Mouse (Mus musculus): ENCODE measurements around the gene Fgfr2. TPM values are rescaled to one million over a fixed set of nuclear protein-coding genes. Genes with fewer than 3 reads are reported as not detected.

Fgfr2 gene
- polyA plus RNA-seq, 1 experiment = 114 TPM

GRCm38 (mm10) chr7:131722316-131722715 is 1400.8 kb downstream of the Fgfr2 start:
- DNase-seq = no peak
- WGBS = 72% methylated on average over 4 of the region's 4 CpGs
- Histone ChIP-seq H3K4me1 (ENCODE audit: control insufficient read depth, insufficient read depth, low read length) (no peaks in the 10 kb centered on the region), H3K4me3 (replicated peaks; ENCODE audit: extremely low read depth, low read depth, low read length) (no peak overlapping the region)
- TF ChIP-seq POLR2A (IDR thresholded peaks at IDR 0.05; ENCODE audit: borderline replicate concordance, extremely low read depth, low read depth, low read length) (no peak), CTCF (IDR thresholded peaks at IDR 0.05; ENCODE audit: insufficient read depth, low read length) (no peak)

GRCm38 (mm10) chr7:131718280-131718679 is 1404.9 kb downstream of the Fgfr2 start:
- 57% methylated on average over 3 of the region's 3 CpGs for WGBS
- no peak overlapping the region for H3K4me3 ChIP-seq (replicated peaks; ENCODE audit: extremely low read depth, low read depth, low read length)
- TF ChIP-seq CTCF (IDR thresholded peaks at IDR 0.05; ENCODE audit: insufficient read depth, low read length) (no peak), POLR2A (IDR thresholded peaks at IDR 0.05; ENCODE audit: borderline replicate concordance, extremely low read depth, low read depth, low read length) (no peak)
- no peaks in the 10 kb centered on the region for H3K4me1 ChIP-seq (ENCODE audit: control insufficient read depth, insufficient read depth, low read length)
- DNase-seq = no peak

- DNase-seq = no peak
- H3K4me1 ChIP-seq (ENCODE audit: control insufficient read depth, insufficient read depth, low read length) = no peaks in the 10 kb centered on the region
- no peak for TF ChIP-seq CTCF (IDR thresholded peaks at IDR 0.05; ENCODE audit: insufficient read depth, low read length)
- TF ChIP-seq POLR2A (IDR thresholded peaks at IDR 0.05; ENCODE audit: borderline replicate concordance, extremely low read depth, low read depth, low read length) = no peak
- 89% methylated on average over 9 of the region's 9 CpGs for WGBS
- no peak overlapping the region for H3K4me3 ChIP-seq (replicated peaks; ENCODE audit: extremely low read depth, low read depth, low read length)
Observed at GRCm38 (mm10) chr7:131713076-131713475, 1410.1 kb downstream of the Fgfr2 start.

- TF ChIP-seq CTCF (IDR thresholded peaks at IDR 0.05; ENCODE audit: insufficient read depth, low read length) (no peak), POLR2A (IDR thresholded peaks at IDR 0.05; ENCODE audit: borderline replicate concordance, extremely low read depth, low read depth, low read length) (no peak)
- H3K4me3 ChIP-seq (replicated peaks; ENCODE audit: extremely low read depth, low read depth, low read length) = no peak overlapping the region
- no peaks in the 10 kb centered on the region for H3K4me1 ChIP-seq (ENCODE audit: control insufficient read depth, insufficient read depth, low read length)
- WGBS = 46% methylated on average over 3 of the region's 3 CpGs
- DNase-seq = no peak
Observed at GRCm38 (mm10) chr7:131696889-131697288, 1426.3 kb downstream of the Fgfr2 start.

- 89% methylated on average over 1 of the region's 1 CpGs for WGBS
- Histone ChIP-seq H3K4me1 (ENCODE audit: control insufficient read depth, insufficient read depth, low read length) (no peaks in the 10 kb centered on the region), H3K4me3 (replicated peaks; ENCODE audit: extremely low read depth, low read depth, low read length) (no peak overlapping the region)
- no peak for DNase-seq
- TF ChIP-seq POLR2A (IDR thresholded peaks at IDR 0.05; ENCODE audit: borderline replicate concordance, extremely low read depth, low read depth, low read length) (no peak), CTCF (IDR thresholded peaks at IDR 0.05; ENCODE audit: insufficient read depth, low read length) (no peak)
Observed at GRCm38 (mm10) chr7:131687324-131687723, 1435.8 kb downstream of the Fgfr2 start.

- TF ChIP-seq CTCF (IDR thresholded peaks at IDR 0.05; ENCODE audit: insufficient read depth, low read length) (no peak), POLR2A (IDR thresholded peaks at IDR 0.05; ENCODE audit: borderline replicate concordance, extremely low read depth, low read depth, low read length) (no peak)
- 90% methylated on average over 2 of the region's 2 CpGs for WGBS
- DNase-seq = no peak
- Histone ChIP-seq H3K4me1 (ENCODE audit: control insufficient read depth, insufficient read depth, low read length) (no peaks in the 10 kb centered on the region), H3K4me3 (replicated peaks; ENCODE audit: extremely low read depth, low read depth, low read length) (no peak overlapping the region)
Observed at GRCm38 (mm10) chr7:131677126-131677525, 1446.0 kb downstream of the Fgfr2 start.

- Histone ChIP-seq H3K4me3 (replicated peaks; ENCODE audit: extremely low read depth, low read depth, low read length) (no peak overlapping the region), H3K4me1 (ENCODE audit: control insufficient read depth, insufficient read depth, low read length) (no peaks in the 10 kb centered on the region)
- 60% methylated on average over 6 of the region's 6 CpGs for WGBS
- no peak for DNase-seq
- TF ChIP-seq CTCF (IDR thresholded peaks at IDR 0.05; ENCODE audit: insufficient read depth, low read length) = no peak
- TF ChIP-seq POLR2A (IDR thresholded peaks at IDR 0.05; ENCODE audit: borderline replicate concordance, extremely low read depth, low read depth, low read length) = no peak
Observed at GRCm38 (mm10) chr7:131670586-131670985, 1452.6 kb downstream of the Fgfr2 start.

- no peaks in the 10 kb centered on the region for H3K4me1 ChIP-seq (ENCODE audit: control insufficient read depth, insufficient read depth, low read length)
Observed at GRCm38 (mm10) chr7:131669326-131669725, 1453.8 kb downstream of the Fgfr2 start.

GRCm38 (mm10) chr7:131660726-131661125 is 1462.4 kb downstream of the Fgfr2 start:
- DNase-seq = no peak
- 92% methylated on average over 1 of the region's 1 CpGs for WGBS
- TF ChIP-seq CTCF (IDR thresholded peaks at IDR 0.05; ENCODE audit: insufficient read depth, low read length) = no peak
- TF ChIP-seq POLR2A (IDR thresholded peaks at IDR 0.05; ENCODE audit: borderline replicate concordance, extremely low read depth, low read depth, low read length) = no peak
- Histone ChIP-seq H3K4me3 (replicated peaks; ENCODE audit: extremely low read depth, low read depth, low read length) (no peak overlapping the region), H3K4me1 (ENCODE audit: control insufficient read depth, insufficient read depth, low read length) (no peaks in the 10 kb centered on the region)

More at GRCm38 (mm10) chr7:131669326-131669725, 1453.8 kb downstream of the Fgfr2 start:
- DNase-seq = no peak
- no peak overlapping the region for H3K4me3 ChIP-seq (replicated peaks; ENCODE audit: extremely low read depth, low read depth, low read length)
- 84% methylated on average over 4 of the region's 4 CpGs for WGBS
- TF ChIP-seq POLR2A (IDR thresholded peaks at IDR 0.05; ENCODE audit: borderline replicate concordance, extremely low read depth, low read depth, low read length) = no peak
- TF ChIP-seq CTCF (IDR thresholded peaks at IDR 0.05; ENCODE audit: insufficient read depth, low read length) = no peak

- Histone ChIP-seq H3K4me1 (ENCODE audit: control insufficient read depth, insufficient read depth, low read length) (no peaks in the 10 kb centered on the region), H3K4me3 (replicated peaks; ENCODE audit: extremely low read depth, low read depth, low read length) (no peak overlapping the region)
- DNase-seq = no peak
- TF ChIP-seq CTCF (IDR thresholded peaks at IDR 0.05; ENCODE audit: insufficient read depth, low read length) (no peak), POLR2A (IDR thresholded peaks at IDR 0.05; ENCODE audit: borderline replicate concordance, extremely low read depth, low read depth, low read length) (no peak)
- WGBS = 69% methylated on average over 7 of the region's 7 CpGs
Observed at GRCm38 (mm10) chr7:131656017-131656416, 1467.1 kb downstream of the Fgfr2 start.
